Mouse (Mus musculus) right cerebral cortex, postnatal 4 days (tissue): ENCODE measurements around the gene Vmn1r81.

Source experiments
- DNase-seq: peaks from one replicate; pipeline ENCODE4 v3.0.0-alpha.2; 2022

Gene Vmn1r81

DNA sequence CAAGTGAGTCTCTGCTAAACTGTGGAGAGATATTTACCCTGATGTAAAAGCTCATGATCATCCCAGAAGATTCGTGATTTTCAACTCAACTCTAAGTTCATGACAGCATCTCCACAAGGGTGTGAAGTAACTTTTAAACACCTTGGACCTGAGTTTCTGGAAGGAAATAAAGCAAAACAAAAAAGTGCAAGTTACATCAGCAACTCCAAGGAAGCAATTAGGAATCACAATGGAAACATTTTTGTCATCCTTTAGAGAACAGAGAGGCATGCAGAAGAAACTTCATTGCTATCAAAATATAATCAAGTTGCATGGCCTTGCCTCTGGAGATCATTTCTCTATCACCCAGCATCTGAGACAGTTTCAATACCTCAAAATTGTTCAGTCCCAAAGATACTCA is at the start of gene Vmn1r81:
Gene Vmn1r81, minus strand, starts transcription at position 101 of the 400 bp plus-strand sequence.
- DNase-seq, result no peak

DNA sequence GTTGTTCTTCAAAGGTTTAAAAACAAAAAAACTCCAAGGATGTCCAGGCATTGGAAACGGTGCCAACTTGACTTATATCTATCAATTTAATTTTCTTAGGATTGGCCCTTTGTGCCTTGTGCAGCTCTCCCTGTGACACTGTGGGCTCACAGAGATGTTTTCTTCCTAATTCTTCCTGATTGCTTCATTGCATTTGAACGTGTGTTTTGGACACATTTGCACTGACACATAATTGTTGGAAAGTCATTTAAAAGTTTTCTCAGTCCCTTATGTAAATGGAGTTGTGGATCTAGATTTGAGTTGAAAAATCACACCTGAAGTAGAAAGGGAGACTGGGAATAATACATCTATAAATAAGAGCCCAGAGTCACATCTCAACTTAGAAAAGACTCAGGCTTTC is 32.1 kb upstream of the Vmn1r81 start, which contains the start of gene Vmn1r82:
Gene Vmn1r82, plus strand, starts transcription at position 301 of the 400 bp plus-strand sequence.
- DNase-seq, result no peak

DNA sequence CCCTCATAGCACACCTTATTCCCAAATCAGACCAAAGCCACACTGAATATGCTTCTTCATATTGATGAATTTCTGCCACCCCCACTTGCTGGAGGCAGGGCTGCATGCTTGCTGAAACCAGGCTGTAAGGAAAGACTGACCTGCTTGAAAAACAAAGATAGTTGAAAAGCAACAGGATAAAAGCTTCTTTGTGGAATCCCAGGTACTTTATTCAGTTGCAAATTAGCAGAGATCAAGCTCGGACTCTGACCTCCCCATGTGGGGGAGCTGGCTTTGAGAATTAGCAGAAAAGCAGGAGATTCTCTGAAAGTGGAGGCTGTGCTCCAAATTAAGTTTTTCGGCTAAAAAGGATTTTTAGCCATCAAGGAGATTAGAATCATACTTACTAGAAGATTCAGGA is 63.9 kb downstream of the Vmn1r81 start:
- no peak for DNase-seq
